Mouse (Mus musculus): ENCODE measurements at regions not wholly inside any gene's neighbourhood (a gene's known extent, or its start where the extent isn't known, plus 50 kb on each side); places are given as distances from the start of the nearest gene placed in this dataset.

DNA sequence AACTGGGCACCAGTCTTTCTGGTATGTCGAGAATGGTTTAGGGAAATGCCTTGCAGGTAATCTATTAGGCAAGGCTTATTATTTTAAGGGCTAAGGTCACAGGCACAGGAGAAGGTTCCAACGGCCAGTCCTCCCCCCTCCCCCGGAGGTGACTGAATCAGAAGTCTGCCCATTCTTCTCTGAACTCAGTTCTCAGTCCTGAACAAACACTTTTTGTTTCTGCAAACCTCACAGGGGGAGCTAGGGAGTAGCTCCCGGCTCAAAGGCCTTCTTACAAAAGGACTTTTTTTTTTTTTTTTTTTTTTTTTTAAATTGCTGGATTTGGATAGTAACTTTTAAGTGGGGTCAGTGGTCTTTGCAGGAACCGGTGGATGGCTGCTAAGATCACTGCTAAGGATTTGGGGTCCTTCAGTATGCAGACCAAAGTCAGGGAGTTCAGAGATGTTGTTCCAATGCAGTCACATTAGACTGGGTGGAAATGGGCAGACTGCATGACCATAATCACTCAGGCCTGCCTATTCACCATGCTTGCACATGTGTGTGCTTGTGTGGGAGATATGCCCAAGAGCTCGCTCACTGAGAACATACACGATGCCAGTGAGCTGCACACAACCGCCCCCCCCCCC, 467.1 kb downstream of the Vrk1 start:
- Histone ChIP-seq H3K9me3 (replicated peaks) (no peaks in the 10 kb centered on the region), H3K4me1 (peaks cover 68% of the 10 kb centered on the region), H3K4me3 (no peak overlapping the region), H3K4me2 (peak overlapping the region; percentile 62), H3K9ac (no peak overlapping the region), H3K36me3 (ENCODE audit: poor library complexity, severe bottlenecking) (no peaks in the 10 kb centered on the region), H3K27ac (peak overlapping the region; percentile 31; the same call in 1 of the 2 replicates), H3K27me3 (peaks cover 19% of the 10 kb centered on the region)
- 14% methylated on average over 8 of the region's 8 CpGs for WGBS
- no peak for ATAC-seq

DNA sequence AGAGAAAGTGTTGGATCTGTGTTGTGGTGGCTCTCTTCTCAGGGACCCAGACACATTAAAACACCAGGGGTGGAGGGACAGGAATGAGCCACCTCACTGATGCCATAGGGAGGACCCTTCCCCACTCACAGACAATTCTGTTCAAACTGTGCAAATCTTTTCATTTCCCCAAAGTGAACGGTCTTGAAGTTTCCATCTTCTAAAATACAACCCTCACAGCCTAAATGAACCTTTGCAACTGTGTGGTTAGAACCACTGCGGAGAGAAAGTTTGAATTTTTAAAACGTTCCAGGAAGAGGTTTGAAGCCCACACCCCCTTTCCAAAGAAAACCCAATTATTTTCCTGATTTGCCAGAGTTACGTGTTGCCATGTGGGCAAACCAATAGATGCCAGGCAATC, 467.7 kb downstream of the Vrk1 start:
- Histone ChIP-seq H3K4me3 (0 out of 2 replicates have a peak overlapping the region, but pooled peaks have one; percentile 33), H3K27ac (peak overlapping the region; percentile 70), H3K4me1 (peaks cover 74% of the 10 kb centered on the region), H3K9ac (peak overlapping the region; percentile 21; the same call in 1 of the 2 replicates), H3K4me2 (peak overlapping the region; percentile 62), H3K9me3 (replicated peaks) (no peaks in the 10 kb centered on the region), H3K36me3 (ENCODE audit: poor library complexity, severe bottlenecking) (no peaks in the 10 kb centered on the region), H3K27me3 (peaks cover 19% of the 10 kb centered on the region)
- no peak for ATAC-seq
- 19% methylated on average over 4 of the region's 4 CpGs for WGBS

DNA sequence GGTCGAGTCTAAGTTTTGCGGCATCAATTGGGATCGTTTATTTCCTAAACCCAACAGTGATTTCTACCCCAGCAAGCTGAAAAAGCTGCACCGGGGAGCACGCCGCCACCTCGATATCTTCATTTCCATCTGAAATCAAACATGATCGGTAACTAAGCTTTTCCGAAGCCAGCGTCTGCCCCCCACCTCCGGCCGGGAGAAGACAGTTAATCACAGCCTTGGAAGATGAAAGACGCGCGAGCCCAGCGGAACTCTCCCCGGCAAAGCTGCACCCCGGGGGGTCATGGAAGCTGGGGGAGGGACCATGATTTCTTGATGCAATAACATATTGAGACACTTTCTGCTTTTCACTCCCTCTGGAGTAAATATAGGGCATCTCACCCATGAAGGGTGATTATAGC, 468.4 kb downstream of the Vrk1 start:
- H3K36me3 ChIP-seq (ENCODE audit: poor library complexity, severe bottlenecking) = no peaks in the 10 kb centered on the region
- H3K4me2 ChIP-seq = peak overlapping the region; percentile 62
- peak overlapping the region; percentile 70 for H3K27ac ChIP-seq
- WGBS = 1% methylated on average over 18 of the region's 18 CpGs
- no peak for ATAC-seq
- peak overlapping the region; percentile 33 for H3K4me3 ChIP-seq
- H3K4me1 ChIP-seq = peaks cover 79% of the 10 kb centered on the region
- H3K27me3 ChIP-seq = peaks cover 21% of the 10 kb centered on the region
- H3K9me3 ChIP-seq (replicated peaks) = no peaks in the 10 kb centered on the region
- H3K9ac ChIP-seq = peak overlapping the region; percentile 51

DNA sequence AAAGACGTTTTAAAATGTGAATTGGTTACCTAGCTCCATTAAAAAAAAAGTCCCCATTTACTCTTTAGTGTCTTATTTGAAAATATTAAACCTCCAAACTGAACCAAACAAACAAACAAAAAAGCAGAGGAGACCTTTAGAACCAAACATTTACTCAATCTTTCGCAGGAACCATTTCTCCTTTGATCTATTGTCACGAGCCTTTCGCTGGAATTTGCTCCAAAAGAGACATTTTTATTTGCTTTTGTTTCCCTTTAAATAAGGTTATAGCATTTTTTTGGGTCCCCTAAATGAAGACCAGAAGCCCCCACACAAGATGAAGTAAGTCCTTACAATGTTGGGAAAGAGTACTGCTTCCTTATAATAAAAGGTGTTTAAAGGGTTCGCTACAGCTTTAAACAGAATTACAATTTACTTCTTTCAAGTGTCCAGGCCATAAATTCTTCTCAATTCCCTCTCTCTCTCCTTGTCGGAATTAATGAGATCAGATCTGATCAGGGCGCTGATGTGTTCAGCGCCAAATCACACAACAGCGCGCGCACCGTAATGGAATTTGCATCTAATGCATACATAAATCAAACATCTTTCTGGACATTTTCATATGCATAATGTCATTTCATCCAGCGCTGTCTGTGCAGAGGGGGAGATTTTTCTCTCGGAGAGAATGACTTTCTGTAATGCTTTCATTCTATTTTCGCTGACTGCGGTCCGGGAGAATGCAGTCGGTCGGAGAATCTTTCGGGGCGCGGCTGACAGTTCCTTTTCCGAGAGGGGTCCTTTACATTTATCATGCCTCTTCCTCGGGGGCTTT, 469.2 kb downstream of the Vrk1 start:
- Histone ChIP-seq H3K27me3 (peaks cover 21% of the 10 kb centered on the region), H3K4me3 (peak overlapping the region; percentile 29), H3K9ac (peak overlapping the region; percentile 45), H3K9me3 (replicated peaks) (no peaks in the 10 kb centered on the region), H3K4me2 (peak overlapping the region; percentile 62), H3K4me1 (peaks cover 78% of the 10 kb centered on the region), H3K36me3 (ENCODE audit: poor library complexity, severe bottlenecking) (no peaks in the 10 kb centered on the region), H3K27ac (peak overlapping the region; percentile 70)
- peak; percentile 44; the same call in 1 of the 2 replicates for ATAC-seq
- under 1% methylated on average over 24 of the region's 24 CpGs for WGBS

DNA sequence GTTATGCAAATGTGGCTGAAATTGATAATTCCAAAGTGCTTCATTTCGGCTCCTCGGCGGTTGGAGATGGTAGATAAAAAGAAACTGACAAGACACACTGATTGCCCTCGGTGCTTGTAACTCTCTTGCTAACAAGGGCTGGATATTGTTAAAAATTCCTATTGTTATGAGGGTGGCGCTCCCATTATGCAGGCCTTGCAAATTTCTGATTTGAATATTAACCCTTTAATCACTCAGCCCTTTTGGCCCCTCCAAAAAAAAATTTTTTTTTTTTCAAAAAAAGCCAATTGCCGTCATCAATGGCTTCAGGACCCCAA, 469.8 kb downstream of the Vrk1 start:
- peaks cover 73% of the 10 kb centered on the region for H3K4me1 ChIP-seq
- no peaks in the 10 kb centered on the region for H3K9me3 ChIP-seq (replicated peaks)
- no peaks in the 10 kb centered on the region for H3K36me3 ChIP-seq (ENCODE audit: poor library complexity, severe bottlenecking)
- peak overlapping the region; percentile 70 for H3K27ac ChIP-seq
- H3K27me3 ChIP-seq = peaks cover 21% of the 10 kb centered on the region
- ATAC-seq = 0 out of 2 replicates have a peak, but pooled peaks have one; percentile 16
- H3K4me2 ChIP-seq = peak overlapping the region; percentile 62
- peak overlapping the region; percentile 29 for H3K4me3 ChIP-seq
- peak overlapping the region; percentile 45 for H3K9ac ChIP-seq
- whole genome bisulfite sequencing = 2% methylated on average over 6 of the region's 6 CpGs

DNA sequence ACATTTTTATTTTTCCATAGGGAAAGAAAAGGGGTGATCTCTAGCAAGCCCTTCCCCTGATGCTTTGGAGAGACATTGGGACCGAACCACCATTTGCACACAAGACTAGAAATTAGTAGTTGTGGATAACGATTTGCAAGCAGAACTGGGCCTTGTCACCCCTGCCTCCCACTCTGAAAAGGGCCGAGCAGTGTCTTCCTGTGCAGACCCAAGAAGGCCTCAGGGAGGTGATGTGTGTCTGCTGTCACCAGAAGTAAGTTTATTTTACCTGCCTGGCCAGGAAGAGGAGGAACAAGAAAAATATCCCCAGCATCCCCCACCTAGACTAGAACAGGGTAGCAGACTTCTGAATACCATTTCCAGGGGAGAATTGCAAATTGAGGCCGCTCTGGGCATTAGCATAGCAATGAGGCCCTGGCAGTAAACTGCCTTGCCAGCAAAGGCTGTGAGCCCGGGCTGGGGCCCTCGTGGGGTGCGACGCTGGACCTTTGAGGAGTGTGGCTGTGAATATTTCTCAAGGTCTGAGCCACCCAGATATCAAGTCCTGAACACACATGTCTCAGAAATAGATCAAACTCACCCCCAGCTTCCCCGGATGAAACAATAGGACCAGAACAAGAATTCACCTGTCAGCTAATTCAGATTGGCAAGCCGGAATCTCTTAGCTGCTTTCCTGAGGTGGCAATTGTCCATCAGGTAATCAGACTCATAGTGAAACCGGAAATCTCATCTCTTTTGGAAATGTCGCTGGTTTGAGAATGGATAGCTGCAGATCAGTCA, 470.4 kb downstream of the Vrk1 start:
- no peak overlapping the region for H3K4me3 ChIP-seq
- H3K9ac ChIP-seq = no peak overlapping the region
- peak; percentile 36; the same call in 1 of the 2 replicates for ATAC-seq
- peaks cover 67% of the 10 kb centered on the region for H3K4me1 ChIP-seq
- H3K36me3 ChIP-seq (ENCODE audit: poor library complexity, severe bottlenecking) = no peaks in the 10 kb centered on the region
- H3K27me3 ChIP-seq = peaks cover 21% of the 10 kb centered on the region
- H3K4me2 ChIP-seq = peak overlapping the region; percentile 62; the same call in 1 of the 2 replicates
- H3K9me3 ChIP-seq (replicated peaks) = no peaks in the 10 kb centered on the region
- H3K27ac ChIP-seq = peak overlapping the region; percentile 70
- WGBS = 14% methylated on average over 12 of the region's 12 CpGs

DNA sequence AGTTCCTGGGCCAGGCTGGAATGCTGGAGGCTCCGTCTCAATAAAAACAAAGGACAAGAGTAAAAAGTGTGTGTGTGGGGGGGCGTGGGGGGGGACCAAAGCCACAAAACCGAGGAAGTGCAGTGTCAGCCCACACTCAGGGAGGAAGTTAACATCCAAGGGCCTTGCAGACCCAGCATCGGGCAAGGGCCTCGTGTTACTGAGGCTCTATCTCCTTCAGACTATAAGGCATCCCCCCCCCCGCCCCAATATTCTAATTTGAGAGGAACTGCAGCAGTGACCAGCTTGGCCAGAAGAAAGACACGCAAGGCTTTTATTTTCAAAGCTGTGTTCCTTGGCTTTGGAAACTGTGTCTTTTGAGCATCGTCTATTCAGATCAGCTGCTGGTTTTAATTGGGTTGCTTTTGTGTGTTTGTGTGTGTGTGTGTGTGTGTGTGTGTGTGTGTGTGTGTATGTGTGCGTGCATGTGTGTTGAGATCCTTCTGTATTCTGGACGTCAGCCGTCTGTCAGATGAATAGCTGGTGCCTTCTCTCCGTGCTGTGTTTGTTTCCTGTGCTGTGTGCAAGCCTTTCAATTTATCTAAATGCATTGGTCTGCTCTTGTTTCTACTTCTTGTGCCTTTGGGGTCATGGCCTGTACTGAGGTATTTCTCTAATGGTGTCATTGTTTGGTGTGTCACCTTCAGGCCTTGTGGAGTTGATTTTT, 491.7 kb downstream of the Vrk1 start:
- no peak overlapping the region for H3K9ac ChIP-seq
- H3K9me3 ChIP-seq (replicated peaks) = no peaks in the 10 kb centered on the region
- no peak overlapping the region for H3K4me3 ChIP-seq
- ATAC-seq = peak; percentile 58
- 0 out of 2 replicates have a peak, but pooled peaks cover 3% of the 10 kb centered on the region for H3K27me3 ChIP-seq
- 0 out of 2 replicates have a peak overlapping the region, but pooled peaks have one; percentile 27 for H3K27ac ChIP-seq
- H3K4me2 ChIP-seq = no peak overlapping the region
- H3K4me1 ChIP-seq = peaks cover 13% of the 10 kb centered on the region
- no peaks in the 10 kb centered on the region for H3K36me3 ChIP-seq (ENCODE audit: poor library complexity, severe bottlenecking)
- WGBS = 14% methylated on average over 12 of the region's 12 CpGs

DNA sequence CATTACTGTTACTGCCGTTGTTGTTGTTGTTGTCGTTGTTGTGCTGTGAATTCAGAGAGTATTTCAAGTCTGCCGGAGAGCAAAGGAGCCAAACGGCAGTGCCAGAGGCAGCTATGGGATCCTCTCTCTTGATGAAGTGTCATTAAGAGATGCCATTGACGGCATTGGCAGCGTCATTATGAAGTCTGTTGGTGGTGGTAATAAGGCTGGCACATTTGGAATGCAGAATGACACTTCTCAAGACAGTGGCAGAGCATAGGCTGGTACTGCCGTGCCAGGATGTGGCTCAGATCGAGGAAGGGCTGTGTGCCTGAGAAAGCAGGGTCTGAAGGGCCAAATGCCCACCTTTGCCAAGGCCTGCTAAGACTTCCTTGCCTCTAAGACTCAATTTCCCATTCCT, 494.3 kb downstream of the Vrk1 start:
- no peak overlapping the region for H3K9ac ChIP-seq
- H3K27me3 ChIP-seq = 0 out of 2 replicates have a peak, but pooled peaks cover 3% of the 10 kb centered on the region
- no peaks in the 10 kb centered on the region for H3K36me3 ChIP-seq (ENCODE audit: poor library complexity, severe bottlenecking)
- H3K9me3 ChIP-seq (replicated peaks) = no peaks in the 10 kb centered on the region
- ATAC-seq = peak; percentile 53; the same call in 1 of the 2 replicates
- no peak overlapping the region for H3K4me2 ChIP-seq
- 88% methylated on average over 8 of the region's 8 CpGs for WGBS
- H3K27ac ChIP-seq = no peak overlapping the region
- peaks cover 13% of the 10 kb centered on the region for H3K4me1 ChIP-seq
- no peak overlapping the region for H3K4me3 ChIP-seq

DNA sequence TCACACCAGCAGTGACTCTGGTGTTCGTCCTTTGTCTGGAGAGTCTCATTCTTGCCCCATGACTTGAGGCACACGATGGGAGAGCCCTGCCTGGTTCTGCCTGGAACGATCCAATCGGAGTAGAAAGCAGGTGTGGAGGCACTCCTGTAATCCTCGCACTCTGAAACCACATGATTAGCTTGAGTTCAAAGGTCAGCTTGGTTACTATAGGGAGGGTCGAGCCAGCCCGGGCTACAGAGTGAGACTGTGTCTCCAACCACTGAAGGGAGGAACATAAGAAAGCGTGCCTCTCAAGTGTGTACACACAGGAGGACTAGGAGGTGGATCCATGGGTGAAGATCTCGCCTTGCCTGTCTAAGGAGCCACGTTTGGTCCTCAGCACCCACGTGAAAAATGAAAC, 504.0 kb downstream of the Vrk1 start:
- 78% methylated on average over 11 of the region's 11 CpGs for WGBS
- peaks cover 14% of the 10 kb centered on the region for H3K4me1 ChIP-seq
- no peaks in the 10 kb centered on the region for H3K27me3 ChIP-seq
- H3K36me3 ChIP-seq (ENCODE audit: poor library complexity, severe bottlenecking) = no peaks in the 10 kb centered on the region
- no peaks in the 10 kb centered on the region for H3K9me3 ChIP-seq (replicated peaks)
- no peak overlapping the region for H3K4me3 ChIP-seq
- ATAC-seq = 0 out of 2 replicates have a peak, but pooled peaks have one; percentile 33
- no peak overlapping the region for H3K4me2 ChIP-seq
- H3K27ac ChIP-seq = no peak overlapping the region
- no peak overlapping the region for H3K9ac ChIP-seq

DNA sequence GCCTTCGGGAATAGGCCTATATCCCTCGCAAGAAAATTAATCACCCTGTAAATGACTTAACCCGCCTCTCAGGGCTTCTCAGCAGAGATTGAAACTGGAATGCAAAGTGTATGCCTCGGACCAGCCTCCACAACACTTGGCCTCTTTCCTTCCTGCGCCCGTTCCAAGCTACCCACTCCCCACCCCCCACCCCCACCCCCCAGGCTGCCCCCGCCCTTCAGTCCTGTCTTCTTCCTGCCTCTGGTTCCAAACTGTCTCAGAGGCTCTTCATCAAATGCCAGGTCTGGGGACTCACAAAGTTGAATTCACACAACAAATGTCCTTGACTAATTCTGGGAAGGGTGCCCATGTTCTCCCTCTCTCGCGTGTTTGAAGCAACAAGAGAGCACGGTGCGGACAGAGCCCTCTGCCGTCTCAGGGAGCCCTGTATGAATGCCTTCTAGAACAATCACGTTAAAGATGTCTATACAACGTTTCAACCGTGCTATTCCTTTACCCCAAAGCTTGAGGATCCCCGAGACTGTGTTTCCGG, 505.3 kb downstream of the Vrk1 start:
- no peak overlapping the region for H3K4me3 ChIP-seq
- H3K9me3 ChIP-seq (replicated peaks) = no peaks in the 10 kb centered on the region
- no peaks in the 10 kb centered on the region for H3K36me3 ChIP-seq (ENCODE audit: poor library complexity, severe bottlenecking)
- 60% methylated on average over 17 of the region's 17 CpGs for WGBS
- no peak overlapping the region for H3K4me2 ChIP-seq
- H3K27me3 ChIP-seq = no peaks in the 10 kb centered on the region
- peaks cover 14% of the 10 kb centered on the region for H3K4me1 ChIP-seq
- ATAC-seq = no peak
- peak overlapping the region; percentile 16; the same call in 1 of the 2 replicates for H3K27ac ChIP-seq
- H3K9ac ChIP-seq = no peak overlapping the region

DNA sequence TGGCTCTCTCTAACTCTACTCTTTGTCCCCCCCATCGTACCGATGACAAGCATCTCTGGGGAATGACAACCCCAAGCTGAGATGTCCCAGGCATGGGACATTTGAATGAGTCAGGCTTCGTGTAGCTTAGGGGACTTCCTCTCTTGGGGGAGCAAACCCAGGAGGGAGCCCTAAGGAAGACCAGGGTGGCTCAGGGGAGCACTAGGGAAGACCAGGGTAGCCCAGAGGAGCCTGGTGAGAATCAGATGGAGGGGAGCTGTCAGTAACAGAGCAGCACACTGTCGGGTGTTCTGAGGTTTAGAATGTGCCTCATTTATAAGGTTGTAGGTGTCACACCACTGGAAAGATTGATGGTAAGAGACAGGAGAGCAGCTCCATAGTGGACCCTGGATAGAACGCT, 509.1 kb downstream of the Vrk1 start:
- Histone ChIP-seq H3K27me3 (no peaks in the 10 kb centered on the region), H3K4me3 (no peak overlapping the region), H3K9ac (no peak overlapping the region), H3K4me1 (peaks cover 14% of the 10 kb centered on the region), H3K27ac (no peak overlapping the region), H3K4me2 (no peak overlapping the region), H3K9me3 (replicated peaks) (no peaks in the 10 kb centered on the region), H3K36me3 (ENCODE audit: poor library complexity, severe bottlenecking) (no peaks in the 10 kb centered on the region)
- WGBS = 83% methylated on average over 5 of the region's 5 CpGs
- no peak for ATAC-seq
